Mouse (Mus musculus): ENCODE results near the gene Tnpo3.

The Tnpo3 gene

DNA sequence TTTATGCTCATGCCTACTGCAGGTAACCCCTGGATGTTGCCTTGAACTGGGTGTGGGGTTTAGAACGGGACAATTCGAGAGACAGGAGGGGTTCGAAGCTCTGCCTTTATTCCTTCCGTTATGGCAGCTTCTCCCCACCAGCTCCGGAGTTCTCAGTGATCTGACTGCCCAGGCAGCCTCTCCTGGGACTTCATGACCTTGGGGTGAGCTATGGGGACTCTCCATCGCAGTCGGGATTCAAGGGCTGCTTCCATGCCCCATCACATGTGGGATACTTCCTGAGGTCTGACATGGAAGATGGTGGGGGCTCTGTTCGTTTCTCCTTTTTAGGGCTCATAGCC is 81.6 kb downstream of the Tnpo3 start:
- DNase-seq (ENCODE audit: low read depth, low spot score) = no peak

DNA sequence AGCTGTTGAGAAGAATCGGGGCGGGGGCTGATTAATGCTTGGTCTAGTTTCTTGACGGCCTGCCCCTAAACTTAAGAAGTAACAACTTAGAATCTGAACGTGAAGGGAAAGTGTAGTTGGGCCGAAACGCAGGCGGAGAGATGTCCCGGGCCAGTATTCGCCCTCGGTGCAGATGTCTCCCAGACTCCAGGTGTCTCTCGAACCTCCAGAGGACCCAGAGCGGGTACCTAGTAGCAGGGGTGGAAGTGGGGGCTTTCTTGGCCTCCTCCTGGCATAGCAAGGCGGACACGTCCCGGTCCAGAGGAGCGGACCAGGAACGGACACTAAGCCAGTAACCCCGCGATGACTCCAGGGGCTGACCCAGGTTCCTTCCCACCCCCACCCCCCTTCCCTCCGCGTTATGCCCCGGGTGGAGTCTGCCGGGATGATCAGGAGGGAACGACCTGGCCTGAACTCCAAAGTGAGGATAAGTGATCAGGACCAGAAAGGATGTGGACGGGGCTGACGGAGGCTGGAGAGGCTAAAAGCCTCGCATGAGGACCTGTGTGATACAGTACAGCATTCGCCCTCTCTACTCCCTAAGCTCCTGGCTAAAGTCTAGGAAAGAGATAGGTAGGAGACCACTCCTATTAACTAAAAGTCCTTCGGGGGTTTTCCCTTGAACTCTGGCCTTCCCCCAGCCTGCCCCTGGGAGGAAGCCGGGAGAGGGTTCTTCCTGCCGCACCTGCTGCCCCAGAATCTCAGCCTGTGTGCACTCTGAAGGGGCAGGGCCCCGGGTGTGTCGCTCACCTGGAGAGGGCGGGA is 82.1 kb downstream of the Tnpo3 start:
- DNase-seq (ENCODE audit: low read depth, low spot score) = no peak

DNA sequence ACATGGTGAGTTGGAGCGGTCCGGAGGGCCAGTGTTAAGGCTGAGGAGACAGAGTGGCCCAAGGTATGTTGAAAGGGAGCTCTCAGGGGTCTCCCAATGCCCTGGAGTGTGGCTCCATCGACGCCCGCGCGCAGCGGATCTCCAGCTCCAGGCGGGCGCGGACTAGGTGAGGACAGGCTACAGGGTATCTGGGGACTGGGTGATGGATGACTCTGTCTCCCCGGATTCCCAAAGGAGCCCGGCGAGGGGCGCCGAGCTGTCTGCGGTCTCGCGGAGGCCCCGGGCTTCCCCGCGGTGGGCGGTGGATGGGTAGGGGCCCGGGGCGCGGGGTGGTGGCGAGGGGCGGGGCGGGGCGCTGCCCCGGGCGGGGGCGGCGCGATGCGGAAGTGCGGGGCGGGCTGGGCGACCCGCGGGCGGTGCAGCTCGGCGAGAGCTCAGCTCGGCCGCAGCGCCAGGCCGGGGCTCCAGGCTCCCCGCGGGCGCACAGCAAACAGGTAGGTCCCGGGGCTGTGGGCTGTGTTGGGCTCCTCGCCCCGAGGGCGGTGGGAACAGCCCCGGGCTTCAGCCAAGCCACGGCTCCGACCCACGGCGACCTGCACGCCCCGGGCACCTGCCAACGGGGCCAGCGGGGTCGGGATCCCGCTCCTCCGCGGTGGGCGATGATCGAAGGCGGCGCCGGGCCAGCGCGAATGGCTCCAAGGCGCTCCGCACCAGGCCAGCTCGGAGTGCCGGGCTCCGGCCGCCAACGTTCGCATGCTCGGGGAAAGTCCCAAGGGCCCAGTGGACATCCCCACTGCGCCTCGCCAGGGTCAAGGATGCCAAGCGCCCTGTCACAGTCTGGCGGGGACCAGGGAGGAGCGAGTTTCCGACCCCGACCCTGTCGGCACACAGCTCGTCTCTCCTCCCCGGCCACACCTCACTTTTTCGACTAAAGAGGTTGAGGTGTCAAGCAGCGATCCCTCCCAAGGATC is 83.1 kb downstream of the Tnpo3 start, which contains the start of gene Irf5:
TSS of gene Irf5 (plus strand) at position 345 of the 971 bp plus-strand sequence.
- no peak for DNase-seq (ENCODE audit: low read depth, low spot score)

DNA sequence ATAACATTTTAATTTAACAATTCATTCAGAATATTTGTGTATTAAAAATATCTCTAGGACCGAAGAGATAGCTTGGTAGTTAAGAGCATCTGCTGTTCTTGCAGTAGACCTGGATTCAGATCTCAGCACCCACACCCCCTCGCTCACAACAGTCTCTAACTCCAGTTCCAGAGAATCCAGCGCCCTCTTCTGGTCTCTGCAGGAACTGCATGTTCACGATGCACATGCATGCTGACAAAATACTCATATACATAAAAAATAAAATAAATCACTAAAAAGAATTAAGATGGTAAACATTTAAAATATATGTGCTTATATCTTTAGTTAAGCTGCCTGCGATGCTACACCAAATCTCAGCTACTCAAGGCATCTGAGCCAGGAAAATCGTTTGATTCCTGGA is 84.4 kb downstream of the Tnpo3 start:
- no peak for DNase-seq (ENCODE audit: low read depth, low spot score)

DNA sequence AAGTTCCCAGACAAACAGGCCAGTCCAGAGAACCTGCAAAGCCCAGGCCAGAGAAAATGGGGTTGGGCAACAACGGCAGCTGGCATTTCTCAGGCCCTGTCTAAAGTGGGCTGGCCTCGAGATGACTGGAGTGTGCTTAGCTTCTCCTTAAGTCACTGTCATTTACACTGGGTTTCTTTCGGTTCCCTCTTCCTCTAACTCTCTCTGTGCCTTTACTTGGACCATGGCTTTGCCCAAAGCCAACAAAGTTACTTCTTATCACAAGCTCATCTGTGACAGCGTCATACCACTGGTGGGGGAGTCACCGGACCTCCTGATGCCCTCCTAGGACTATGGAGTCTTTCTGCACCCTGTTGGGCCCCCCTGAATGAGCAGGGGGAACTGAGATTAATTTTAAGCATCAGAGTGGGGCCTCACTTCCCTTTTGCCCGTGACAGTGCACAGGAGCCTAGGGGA is 85.6 kb downstream of the Tnpo3 start:
- DNase-seq (ENCODE audit: low read depth, low spot score) = peak; percentile 37

DNA sequence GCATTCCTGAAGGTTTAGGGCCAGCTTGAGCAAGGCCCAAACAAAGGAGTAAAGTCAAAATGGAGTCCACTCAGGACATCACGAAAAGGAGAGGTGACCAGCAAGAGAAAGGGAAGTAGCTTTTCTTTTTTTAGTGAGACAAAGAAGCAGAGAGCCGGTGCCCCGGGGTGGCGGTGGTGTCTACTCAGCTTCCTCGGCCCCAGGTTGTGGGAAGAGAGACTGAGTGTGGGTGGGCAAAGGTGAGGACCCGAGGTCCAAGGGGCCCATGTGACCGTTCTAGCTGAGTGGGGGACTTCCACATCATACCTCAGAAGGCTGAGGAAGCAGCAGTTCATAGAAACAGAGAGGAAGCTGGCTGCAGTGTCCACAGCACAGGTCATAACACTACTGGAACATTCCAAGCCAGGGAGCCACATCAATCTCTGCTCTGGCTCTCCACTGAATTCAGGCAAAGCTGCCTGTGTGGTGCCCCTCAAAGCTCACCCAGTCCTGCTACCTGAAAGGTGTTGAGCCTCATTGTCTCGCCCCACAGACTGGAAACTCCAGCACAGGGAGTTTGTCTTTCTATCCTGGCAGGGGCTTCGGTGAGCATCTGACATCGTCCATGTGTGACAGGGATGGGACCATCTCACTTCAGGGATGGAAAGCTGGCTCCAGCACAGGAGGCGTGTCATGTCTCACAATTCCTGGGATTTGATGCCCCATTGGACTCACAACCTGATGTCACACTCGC is 86.2 kb downstream of the Tnpo3 start:
- no peak for DNase-seq (ENCODE audit: low read depth, low spot score)

DNA sequence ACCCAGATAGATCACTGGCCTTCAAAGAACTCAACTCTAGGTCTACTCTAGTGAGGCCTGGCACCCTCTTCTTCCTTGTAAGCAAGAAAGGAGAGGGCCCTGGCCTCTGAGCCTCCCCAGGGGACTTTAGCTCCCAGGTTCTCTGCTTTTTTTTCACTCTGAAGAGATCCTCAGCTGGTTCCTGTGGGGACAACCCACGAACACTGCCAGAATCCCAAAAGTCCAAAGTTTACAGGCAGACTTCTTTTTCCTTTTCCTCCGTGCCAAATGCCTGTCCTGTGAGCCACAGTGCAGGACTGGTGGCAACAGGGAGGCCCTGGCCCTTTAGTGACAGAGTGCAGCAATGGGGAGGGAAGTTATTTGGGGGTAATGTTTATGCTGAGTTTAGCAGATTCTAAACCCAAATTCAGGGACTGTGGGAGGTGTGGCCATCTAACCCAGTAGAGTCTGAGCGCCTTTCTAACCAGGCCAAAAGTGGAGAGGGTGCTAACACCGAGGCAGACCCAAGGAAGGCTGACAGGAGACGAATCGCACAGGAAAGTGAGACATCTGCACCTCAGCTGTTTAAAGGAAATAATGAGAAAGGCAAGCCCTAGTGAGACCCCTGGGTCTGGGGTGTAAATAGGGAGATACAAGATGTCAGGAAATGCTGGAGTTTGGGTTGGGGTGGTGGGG is 86.9 kb downstream of the Tnpo3 start:
- no peak for DNase-seq (ENCODE audit: low read depth, low spot score)

DNA sequence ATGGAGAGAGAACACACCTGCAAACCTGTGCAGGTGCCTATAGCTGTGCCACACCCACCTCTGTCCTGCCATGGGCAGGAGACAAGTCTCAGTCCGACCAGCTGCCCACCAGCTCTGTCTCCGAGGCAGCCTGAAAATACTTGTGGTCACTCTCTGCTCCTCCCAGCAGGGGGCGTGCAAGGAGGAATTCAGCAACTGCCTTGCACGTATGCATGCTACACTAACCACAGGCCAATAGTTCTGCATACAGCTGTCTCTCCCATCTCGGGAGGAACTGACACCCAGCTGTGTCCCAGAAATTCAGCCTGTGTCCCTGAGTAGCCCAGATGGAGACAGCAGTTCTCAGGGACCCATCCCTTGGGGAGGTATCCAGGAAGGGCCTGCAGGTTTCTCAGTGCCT is 92.5 kb downstream of the Tnpo3 start:
- peak; percentile 66 for DNase-seq (ENCODE audit: low read depth, low spot score)

DNA sequence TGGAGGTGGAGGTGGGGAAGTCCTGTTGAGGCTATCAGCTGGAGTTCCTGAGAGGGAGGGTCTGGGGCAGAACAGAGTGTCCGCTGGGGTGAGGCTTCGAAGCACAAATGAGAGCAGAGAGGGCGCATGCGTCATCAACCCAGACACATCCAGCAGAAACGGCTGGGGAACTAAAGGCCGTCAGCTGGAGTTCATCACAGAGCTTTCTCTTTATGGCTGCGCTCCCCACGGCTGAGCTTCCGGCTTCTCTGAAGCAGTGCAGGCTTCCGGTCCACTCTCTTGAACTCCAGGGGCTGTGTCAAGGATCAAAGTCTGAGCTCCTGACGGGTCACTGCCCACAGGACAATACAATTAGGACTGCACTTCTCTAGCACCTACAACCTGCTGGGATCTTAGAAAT is 96.4 kb downstream of the Tnpo3 start:
- DNase-seq (ENCODE audit: low read depth, low spot score) = peak; percentile 43

DNA sequence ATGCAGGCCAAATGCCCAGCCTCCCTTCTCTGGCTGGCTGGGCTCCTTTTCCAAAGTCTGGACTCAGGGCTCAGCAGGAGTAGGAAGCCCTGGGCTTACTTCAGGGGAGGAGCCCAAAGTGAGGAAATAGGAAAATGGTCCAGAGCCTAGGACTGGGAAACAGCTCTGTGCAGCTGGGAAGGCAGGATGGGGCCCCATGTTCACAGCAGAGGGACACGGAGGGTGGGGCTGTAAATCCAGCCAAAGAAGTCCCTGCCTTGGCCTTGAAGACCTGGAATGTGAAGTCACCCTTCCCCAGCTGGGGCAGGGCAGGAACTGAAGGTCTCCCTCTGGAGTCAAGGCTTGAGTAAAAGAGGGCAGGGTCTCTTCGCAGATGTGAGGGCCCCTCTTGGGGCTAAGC is 100.6 kb downstream of the Tnpo3 start:
- no peak for DNase-seq (ENCODE audit: low read depth, low spot score)

DNA sequence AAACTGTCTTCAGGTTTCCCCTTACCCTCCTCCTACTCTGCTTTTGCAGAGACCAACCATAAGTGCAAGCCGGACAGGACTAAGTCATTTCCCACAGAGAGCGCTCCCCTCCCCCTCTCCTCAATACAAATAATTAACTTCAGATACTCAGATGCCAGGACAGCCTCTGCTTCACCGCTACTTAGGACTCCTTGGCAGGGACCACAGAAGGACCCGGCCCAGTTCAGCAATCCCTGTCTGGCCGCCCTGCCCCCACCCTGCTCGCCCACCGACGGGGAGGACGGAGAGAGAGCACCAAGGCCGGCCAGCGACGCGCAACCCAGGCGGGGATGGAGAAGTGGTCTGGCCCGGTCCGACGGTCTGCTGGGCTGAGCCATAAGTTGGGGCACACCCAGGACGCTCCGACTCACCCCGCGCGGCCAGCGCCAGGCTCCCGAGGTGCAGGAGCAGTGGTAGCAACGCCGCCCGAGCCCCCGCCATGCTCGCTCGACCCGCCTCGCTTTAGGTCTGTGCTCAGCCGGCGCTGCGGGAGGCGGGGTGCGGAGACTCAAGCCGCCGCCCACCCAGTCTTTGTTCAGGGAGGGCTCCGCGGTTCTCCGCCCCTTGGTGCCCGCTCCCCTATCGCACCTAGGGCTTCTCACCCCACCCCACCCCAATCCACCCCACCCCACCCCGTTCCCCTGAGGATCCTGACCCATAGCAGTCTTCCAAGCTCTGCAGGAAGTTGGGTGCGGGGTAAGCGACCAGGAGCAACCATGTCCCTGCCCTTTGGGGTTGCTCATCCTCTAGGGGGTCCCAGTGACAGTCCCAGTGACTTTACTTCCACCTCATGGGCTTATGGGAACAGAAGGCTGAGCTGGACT is 102.0 kb downstream of the Tnpo3 start, which contains the start of gene Kcp:
TSS of gene Kcp (minus strand) at position 506 of the 863 bp plus-strand sequence.
- no peak for DNase-seq (ENCODE audit: low read depth, low spot score)

DNA sequence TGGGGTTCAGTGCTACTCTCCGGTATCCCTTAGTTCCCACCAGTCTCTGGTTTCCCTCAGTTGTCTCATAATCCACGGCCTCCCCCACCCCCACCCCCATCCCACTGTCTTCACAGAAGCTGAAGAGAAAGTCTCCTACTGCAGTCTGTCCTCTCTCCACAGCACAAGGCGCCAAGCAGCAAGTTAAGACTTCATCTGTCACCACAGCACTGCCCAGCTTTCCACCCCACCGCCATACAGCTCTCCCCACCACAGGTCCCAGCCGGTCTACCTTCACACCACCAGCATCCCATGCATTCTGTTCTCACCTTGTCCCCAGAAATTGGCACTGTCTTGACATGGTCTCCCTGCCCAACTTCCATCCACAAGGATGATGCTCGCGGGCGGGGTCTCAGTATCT is 102.9 kb downstream of the Tnpo3 start:
- DNase-seq (ENCODE audit: low read depth, low spot score) = no peak

DNA sequence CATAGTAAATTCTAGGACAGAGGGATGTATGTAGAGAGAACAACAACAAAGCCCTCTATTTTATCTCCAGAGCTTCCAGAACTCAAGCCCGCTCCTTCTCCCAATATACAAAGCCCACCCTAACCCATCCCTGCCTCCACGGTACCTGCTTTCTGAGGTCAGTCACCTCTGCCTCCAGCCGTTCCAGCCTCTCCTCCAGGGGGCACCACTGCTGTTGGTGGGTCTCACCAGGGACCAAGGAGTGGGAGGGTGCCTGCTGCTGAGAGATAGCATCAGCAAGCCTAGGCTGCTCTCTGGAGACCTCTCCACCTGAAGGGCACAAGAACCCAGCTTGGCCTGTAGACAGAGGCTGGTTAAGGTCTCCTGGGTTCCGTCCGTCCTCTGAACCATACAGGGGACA is 104.2 kb downstream of the Tnpo3 start:
- DNase-seq (ENCODE audit: low read depth, low spot score) = no peak

DNA sequence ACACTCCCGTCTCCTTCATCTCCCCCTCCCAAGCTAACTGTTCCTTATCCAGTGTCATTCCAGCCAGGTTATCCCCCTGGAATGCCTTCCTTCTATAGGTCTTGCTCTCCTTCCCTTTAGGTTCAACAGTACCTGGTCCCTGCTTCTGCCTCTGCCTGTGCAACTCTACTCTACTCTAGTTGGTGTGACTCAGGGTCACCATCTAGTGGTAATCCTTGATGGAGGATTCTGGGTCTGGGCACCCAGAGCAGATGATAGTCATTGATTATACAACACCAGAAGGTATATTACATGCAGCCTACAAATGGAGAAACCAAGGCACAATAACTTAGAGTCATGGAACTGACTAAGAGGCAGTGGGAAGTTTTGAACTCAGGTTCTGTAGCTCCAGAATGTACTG is 108.1 kb downstream of the Tnpo3 start:
- peak; percentile 29 for DNase-seq (ENCODE audit: low read depth, low spot score)

DNA sequence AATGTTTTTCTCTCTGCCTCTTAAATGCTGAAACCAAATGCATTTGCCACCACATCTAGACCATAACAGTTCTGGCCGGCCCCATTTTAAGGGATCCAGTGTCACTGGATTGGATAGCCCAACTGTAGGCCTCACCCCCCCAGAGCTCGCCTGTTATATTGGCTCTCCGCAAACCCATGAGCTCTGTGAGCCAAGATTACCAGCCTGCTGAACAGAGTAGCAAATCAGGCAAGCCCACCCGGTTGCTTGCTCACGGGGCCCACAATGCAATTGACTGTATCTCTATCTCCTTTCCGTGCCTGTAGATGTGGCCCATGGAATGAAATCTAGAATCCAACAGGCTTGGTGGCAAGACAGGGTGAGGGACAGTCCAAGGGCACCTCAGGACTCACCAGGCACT is 108.9 kb downstream of the Tnpo3 start:
- DNase-seq (ENCODE audit: low read depth, low spot score) = no peak

DNA sequence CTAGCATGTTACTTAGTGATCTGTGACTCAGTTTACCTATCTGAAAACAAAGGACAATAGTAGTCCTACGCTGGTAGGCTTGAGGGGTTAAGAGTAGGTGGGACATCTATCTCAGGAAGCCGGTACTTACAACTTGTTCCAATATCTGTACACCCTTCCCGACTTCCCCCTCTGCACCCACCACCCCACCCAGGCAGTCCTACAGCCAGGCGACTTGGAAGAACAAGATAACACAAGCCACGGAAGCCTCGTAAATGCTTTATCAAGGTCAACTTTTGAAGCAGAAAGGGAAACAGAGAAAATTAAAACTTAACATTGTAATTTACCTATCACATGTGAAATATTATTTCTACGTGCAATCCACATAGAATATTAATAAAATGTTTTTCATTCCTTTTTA is 109.5 kb downstream of the Tnpo3 start:
- DNase-seq (ENCODE audit: low read depth, low spot score) = no peak

DNA sequence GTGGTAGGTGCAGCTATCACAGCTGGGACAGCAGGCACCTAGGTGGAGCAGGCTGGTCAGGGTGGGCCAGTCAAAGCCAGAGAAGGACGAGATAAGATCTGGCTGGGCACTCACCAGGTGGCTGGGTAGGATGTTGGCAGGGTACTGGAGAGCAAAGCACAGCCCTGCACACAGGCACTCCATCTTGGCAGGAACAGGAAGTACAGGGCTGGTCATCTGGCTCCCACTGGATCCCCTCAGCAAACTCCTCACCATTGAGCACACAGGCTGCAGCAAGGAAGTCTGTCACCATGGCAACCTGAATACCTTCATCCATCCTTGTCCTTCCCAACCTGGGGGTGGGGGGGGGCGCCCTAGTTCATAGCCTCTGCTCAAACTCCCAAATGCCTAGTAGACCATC is 111.9 kb downstream of the Tnpo3 start:
- no peak for DNase-seq (ENCODE audit: low read depth, low spot score)

DNA sequence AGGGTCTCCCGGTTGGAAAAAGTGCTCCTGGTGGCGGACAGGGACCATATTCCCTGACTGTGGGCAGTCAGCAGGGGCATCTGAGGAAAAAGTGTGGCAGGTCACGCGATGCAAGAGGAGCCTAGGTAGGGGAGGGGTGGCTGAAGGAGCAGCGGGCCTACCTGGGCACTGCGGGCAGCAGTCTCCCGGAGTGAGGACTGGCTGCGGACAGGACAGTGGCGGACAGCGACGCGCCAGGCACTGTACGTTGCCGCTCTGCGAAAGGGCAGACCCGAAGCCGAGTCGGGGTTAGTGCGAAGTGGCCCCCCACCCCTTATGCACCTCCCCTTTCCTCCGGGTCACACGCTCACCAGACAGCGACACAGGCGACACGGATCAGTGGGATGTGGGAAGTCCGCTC is 113.4 kb downstream of the Tnpo3 start:
- no peak for DNase-seq (ENCODE audit: low read depth, low spot score)

DNA sequence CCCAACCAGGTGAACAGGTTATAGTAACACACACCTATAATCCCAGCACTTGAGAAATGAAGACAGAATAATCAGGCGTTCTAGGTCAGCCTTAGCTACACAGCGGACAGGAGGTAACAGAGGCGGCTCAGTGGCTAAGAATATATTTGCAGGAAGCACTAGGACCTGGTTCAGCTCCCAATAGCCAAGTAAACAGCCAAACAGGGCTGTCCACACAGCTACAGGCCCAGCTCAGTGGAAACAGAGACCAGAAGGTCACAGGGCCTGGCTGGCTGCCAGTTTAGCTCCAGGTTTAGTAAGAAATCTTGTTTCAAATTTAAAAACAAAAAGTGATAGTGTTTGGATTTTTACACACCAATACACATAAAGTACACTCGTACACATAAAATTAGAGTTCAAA is 115.6 kb downstream of the Tnpo3 start:
- DNase-seq (ENCODE audit: low read depth, low spot score) = no peak
